Mouse (Mus musculus): ENCODE measurements at regions not wholly inside any gene's neighbourhood (a gene's known extent, or its start where the extent isn't known, plus 50 kb on each side); places are given as distances from the start of the nearest gene placed in this dataset.

DNA sequence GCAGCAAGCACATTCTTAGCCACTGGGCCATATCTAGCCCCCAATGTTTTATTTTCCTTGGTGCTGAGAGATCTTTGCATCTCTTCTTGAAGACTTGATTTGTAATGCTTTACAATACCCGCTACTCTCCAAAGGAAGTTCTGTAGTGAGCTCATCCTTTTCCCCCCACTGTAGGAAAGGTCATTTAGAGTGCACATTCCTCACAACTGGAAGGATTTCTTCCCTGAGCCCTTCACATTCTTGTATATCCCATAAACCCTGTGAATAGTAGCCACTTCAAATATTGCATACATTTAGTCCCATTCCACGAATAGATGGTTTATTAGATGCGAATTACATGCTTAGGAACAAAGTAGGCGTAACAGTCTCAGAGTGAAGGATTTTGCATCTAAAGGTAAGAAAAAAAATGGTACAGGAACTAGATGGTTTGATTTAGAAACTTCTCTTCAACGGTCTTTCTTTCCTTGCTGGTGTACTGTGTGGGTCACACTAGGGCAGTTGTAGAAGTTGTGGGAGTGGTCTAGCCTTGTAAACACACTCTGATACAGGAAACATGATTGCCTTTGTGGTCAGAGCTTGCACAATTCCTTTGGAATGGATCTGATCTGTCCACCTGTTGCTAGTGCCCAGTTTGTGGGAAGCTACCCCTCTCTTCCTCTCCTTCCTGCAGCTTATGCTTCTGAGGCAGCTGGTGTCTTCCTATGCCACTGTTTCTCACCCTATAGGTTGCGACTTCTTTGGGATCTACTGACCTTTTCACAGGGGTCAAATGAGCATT is 326.0 kb upstream of the Prickle1 start:
- H3K9ac ChIP-seq (replicated peaks; ENCODE audit: low read length): no peak overlapping the region
- no peak overlapping the region for H3K27ac ChIP-seq (replicated peaks; ENCODE audit: low read depth, low read length)
- H3K9me3 ChIP-seq (replicated peaks; ENCODE audit: control insufficient read depth, low read length): no peaks in the 10 kb centered on the region
- no peak overlapping the region for H3K4me2 ChIP-seq (ENCODE audit: low read depth, low read length)
- no peak for DNase-seq (ENCODE audit: low spot score)
- no peaks in the 10 kb centered on the region for H3K27me3 ChIP-seq (ENCODE audit: control insufficient read depth, insufficient read depth, low read length)
- H3K4me1 ChIP-seq (ENCODE audit: control insufficient read depth, insufficient read depth, low read length): peaks cover 4% of the 10 kb centered on the region; the same call in 1 of the 2 replicates
- H3K36me3 ChIP-seq (replicated peaks; ENCODE audit: control insufficient read depth, insufficient read depth, low read depth, low read length): no peaks in the 10 kb centered on the region
- no peak for ATAC-seq (replicated peaks; ENCODE audit: insufficient number of reproducible peaks, low FRiP score, low TSS enrichment, low read depth)
- WGBS: 79% methylated on average over 6 of the region's 6 CpGs
- H3K4me3 ChIP-seq (ENCODE audit: low read depth, low read length): no peak overlapping the region

DNA sequence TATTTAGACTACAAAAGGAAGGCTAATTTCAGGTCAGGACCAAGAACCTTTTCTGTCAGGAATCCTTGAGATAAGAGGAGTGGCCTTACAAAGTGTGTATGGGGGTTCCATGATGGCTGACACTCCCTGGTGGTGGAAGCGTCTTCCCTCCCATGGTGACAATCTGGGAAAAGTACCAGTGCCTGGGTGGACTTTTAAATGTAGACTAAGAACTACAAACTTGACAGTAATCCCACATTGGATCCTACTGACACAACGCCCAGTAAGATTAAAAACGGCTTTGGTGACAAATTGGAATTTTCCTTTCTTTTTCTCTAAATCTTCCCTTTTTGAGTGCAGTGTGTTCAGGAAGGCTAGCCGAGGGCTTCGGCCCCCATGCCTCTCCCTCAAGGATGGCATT is 325.3 kb upstream of the Prickle1 start:
- Histone ChIP-seq H3K27me3 (ENCODE audit: control insufficient read depth, insufficient read depth, low read length) (no peaks in the 10 kb centered on the region), H3K4me1 (ENCODE audit: control insufficient read depth, insufficient read depth, low read length) (peaks cover 4% of the 10 kb centered on the region; the same call in 1 of the 2 replicates), H3K4me2 (ENCODE audit: low read depth, low read length) (no peak overlapping the region), H3K9me3 (replicated peaks; ENCODE audit: control insufficient read depth, low read length) (no peaks in the 10 kb centered on the region), H3K27ac (replicated peaks; ENCODE audit: low read depth, low read length) (no peak overlapping the region), H3K9ac (replicated peaks; ENCODE audit: low read length) (no peak overlapping the region), H3K4me3 (ENCODE audit: low read depth, low read length) (no peak overlapping the region), H3K36me3 (replicated peaks; ENCODE audit: control insufficient read depth, insufficient read depth, low read depth, low read length) (no peaks in the 10 kb centered on the region)
- DNase-seq (ENCODE audit: low spot score): no peak
- WGBS: 87% methylated on average over 5 of the region's 5 CpGs
- no peak for ATAC-seq (replicated peaks; ENCODE audit: insufficient number of reproducible peaks, low FRiP score, low TSS enrichment, low read depth)

DNA sequence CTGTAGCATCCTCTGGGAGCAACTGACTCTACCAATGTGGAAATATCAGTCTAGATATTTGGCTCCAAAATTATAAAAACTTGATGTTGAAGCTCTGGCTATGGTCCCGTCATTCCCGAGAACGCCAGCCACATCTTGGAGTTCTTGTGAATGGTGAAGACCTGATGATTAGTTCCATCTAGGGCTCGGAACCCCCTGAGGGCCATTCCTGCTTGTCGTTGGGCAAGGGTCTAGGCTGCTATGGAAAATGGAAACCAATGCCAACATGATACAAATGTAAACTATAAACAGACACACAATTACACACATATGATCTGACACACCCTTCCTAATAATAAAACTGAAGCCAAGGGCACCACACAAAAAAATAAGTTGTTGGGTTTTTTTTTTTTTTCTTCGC is 323.9 kb upstream of the Prickle1 start:
- Histone ChIP-seq H3K27ac (replicated peaks; ENCODE audit: low read depth, low read length) (no peak overlapping the region), H3K4me1 (ENCODE audit: control insufficient read depth, insufficient read depth, low read length) (peaks cover 4% of the 10 kb centered on the region; the same call in 1 of the 2 replicates), H3K9ac (replicated peaks; ENCODE audit: low read length) (no peak overlapping the region), H3K36me3 (replicated peaks; ENCODE audit: control insufficient read depth, insufficient read depth, low read depth, low read length) (no peaks in the 10 kb centered on the region), H3K4me2 (ENCODE audit: low read depth, low read length) (no peak overlapping the region), H3K27me3 (ENCODE audit: control insufficient read depth, insufficient read depth, low read length) (no peaks in the 10 kb centered on the region), H3K9me3 (replicated peaks; ENCODE audit: control insufficient read depth, low read length) (no peaks in the 10 kb centered on the region), H3K4me3 (ENCODE audit: low read depth, low read length) (no peak overlapping the region)
- ATAC-seq (replicated peaks; ENCODE audit: insufficient number of reproducible peaks, low FRiP score, low TSS enrichment, low read depth) (no peak), DNase-seq (ENCODE audit: low spot score) (no peak)
- 78% methylated on average over 6 of the region's 6 CpGs for WGBS

DNA sequence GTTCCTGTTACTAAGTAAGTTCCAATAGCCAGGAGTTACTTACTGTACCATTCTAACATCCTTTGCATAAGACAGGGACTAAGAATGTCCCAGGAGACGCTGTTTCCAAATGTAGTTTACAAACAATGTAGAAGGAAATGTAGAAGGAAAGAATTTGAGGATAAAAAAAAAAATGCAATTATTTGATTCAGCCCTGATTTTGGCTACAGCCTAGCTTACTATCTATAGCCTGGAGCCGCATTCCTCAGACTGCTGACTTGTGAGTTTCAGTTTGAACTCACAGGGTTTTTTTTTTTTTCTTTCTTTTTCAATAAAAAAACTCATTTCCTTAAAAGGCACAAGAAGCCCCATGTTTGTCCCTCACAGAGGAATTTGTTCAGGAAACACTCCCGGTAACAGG is 321.2 kb upstream of the Prickle1 start:
- WGBS: 43% methylated on average over 3 of the region's 3 CpGs
- ATAC-seq (replicated peaks; ENCODE audit: insufficient number of reproducible peaks, low FRiP score, low TSS enrichment, low read depth) (no peak), DNase-seq (ENCODE audit: low spot score) (no peak)
- no peak overlapping the region for H3K4me3 ChIP-seq (ENCODE audit: low read depth, low read length)
- H3K36me3 ChIP-seq (replicated peaks; ENCODE audit: control insufficient read depth, insufficient read depth, low read depth, low read length): no peaks in the 10 kb centered on the region
- H3K9ac ChIP-seq (replicated peaks; ENCODE audit: low read length): no peak overlapping the region
- no peaks in the 10 kb centered on the region for H3K9me3 ChIP-seq (replicated peaks; ENCODE audit: control insufficient read depth, low read length)
- no peaks in the 10 kb centered on the region for H3K27me3 ChIP-seq (ENCODE audit: control insufficient read depth, insufficient read depth, low read length)
- no peak overlapping the region for H3K27ac ChIP-seq (replicated peaks; ENCODE audit: low read depth, low read length)
- no peak overlapping the region for H3K4me2 ChIP-seq (ENCODE audit: low read depth, low read length)
- peaks cover 4% of the 10 kb centered on the region; the same call in 1 of the 2 replicates for H3K4me1 ChIP-seq (ENCODE audit: control insufficient read depth, insufficient read depth, low read length)

DNA sequence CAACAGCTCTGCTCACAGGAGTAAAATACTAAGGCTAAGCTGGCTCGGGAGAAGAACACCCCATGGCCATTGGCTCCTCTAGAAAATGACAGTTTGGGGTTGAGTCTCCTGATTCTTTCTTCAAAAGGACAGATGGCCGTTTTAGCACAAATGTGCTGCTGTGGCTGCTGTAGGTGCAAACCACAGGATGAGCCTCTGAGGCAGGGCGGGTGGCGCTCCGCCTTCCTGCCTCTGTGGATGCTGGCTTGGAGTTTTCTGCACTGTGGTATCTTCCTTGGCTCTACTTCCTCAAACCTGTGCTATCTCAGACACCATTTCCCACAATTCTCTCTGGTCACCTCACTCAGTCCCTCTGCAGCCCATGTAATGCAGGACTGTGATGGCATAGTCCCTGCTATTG is 317.8 kb upstream of the Prickle1 start:
- Histone ChIP-seq H3K27ac (replicated peaks; ENCODE audit: low read depth, low read length) (no peak overlapping the region), H3K9ac (replicated peaks; ENCODE audit: low read length) (no peak overlapping the region), H3K36me3 (replicated peaks; ENCODE audit: control insufficient read depth, insufficient read depth, low read depth, low read length) (no peaks in the 10 kb centered on the region), H3K27me3 (ENCODE audit: control insufficient read depth, insufficient read depth, low read length) (no peaks in the 10 kb centered on the region), H3K9me3 (replicated peaks; ENCODE audit: control insufficient read depth, low read length) (no peaks in the 10 kb centered on the region), H3K4me1 (ENCODE audit: control insufficient read depth, insufficient read depth, low read length) (no peaks in the 10 kb centered on the region; the same call in 1 of the 2 replicates), H3K4me2 (ENCODE audit: low read depth, low read length) (no peak overlapping the region), H3K4me3 (ENCODE audit: low read depth, low read length) (no peak overlapping the region)
- DNase-seq (ENCODE audit: low spot score): no peak
- ATAC-seq (replicated peaks; ENCODE audit: insufficient number of reproducible peaks, low FRiP score, low TSS enrichment, low read depth): no peak
- 72% methylated on average over 5 of the region's 5 CpGs for WGBS

DNA sequence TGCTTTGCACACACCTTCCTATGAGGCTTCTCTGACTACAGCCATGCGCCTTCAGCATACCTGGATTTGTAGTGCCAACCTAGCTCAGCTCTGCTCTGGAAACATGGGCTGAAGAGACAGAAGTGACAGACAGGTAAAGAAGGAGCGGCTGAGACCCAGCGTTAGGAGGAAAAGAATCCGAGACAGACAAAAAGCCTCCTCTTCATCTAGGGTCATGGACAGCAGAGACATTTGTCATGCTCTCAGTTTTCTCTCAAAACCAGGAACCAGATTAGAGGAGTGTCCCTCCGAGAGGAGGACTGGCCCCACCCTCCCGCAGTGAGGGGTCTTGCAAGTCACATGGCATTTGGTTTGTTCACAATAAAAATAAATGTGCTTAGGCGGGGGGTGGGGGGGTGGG is 317.4 kb upstream of the Prickle1 start:
- Histone ChIP-seq H3K36me3 (replicated peaks; ENCODE audit: control insufficient read depth, insufficient read depth, low read depth, low read length) (no peaks in the 10 kb centered on the region), H3K4me1 (ENCODE audit: control insufficient read depth, insufficient read depth, low read length) (no peaks in the 10 kb centered on the region; the same call in 1 of the 2 replicates), H3K9me3 (replicated peaks; ENCODE audit: control insufficient read depth, low read length) (no peaks in the 10 kb centered on the region), H3K4me3 (ENCODE audit: low read depth, low read length) (no peak overlapping the region), H3K4me2 (ENCODE audit: low read depth, low read length) (no peak overlapping the region), H3K27ac (replicated peaks; ENCODE audit: low read depth, low read length) (no peak overlapping the region), H3K27me3 (ENCODE audit: control insufficient read depth, insufficient read depth, low read length) (no peaks in the 10 kb centered on the region), H3K9ac (replicated peaks; ENCODE audit: low read length) (no peak overlapping the region)
- no peak for ATAC-seq (replicated peaks; ENCODE audit: insufficient number of reproducible peaks, low FRiP score, low TSS enrichment, low read depth)
- 61% methylated on average over 7 of the region's 7 CpGs for WGBS
- no peak for DNase-seq (ENCODE audit: low spot score)

DNA sequence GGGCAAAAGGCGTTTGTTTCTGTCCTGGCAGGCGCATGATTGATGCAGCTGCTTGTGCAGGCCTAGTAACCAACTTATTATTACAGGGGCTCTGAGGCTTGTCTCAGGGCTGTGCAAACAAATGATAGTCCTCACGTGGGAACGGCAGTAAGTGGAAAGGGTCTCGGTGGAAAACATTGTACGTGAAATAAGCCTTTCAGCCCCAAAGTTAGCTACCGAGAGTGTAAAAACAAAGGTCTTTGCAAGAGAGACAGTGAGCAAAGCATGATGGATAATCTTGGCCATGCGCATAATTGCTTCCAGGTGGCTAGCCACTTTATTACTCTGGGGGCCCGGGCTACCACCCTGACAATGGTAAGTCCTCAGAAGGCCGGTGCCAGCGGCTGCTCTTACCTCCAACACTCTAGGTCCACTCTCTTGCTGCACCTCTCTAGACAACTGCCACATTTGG is 315.3 kb upstream of the Prickle1 start:
- ATAC-seq (replicated peaks; ENCODE audit: insufficient number of reproducible peaks, low FRiP score, low TSS enrichment, low read depth): 0 out of 2 replicates have a peak, but pooled peaks have one; percentile 31
- H3K27ac ChIP-seq (replicated peaks; ENCODE audit: low read depth, low read length): peak overlapping the region; percentile 56; the same call in 1 of the 2 replicates
- no peaks in the 10 kb centered on the region for H3K36me3 ChIP-seq (replicated peaks; ENCODE audit: control insufficient read depth, insufficient read depth, low read depth, low read length)
- H3K4me2 ChIP-seq (ENCODE audit: low read depth, low read length): no peak overlapping the region
- no peaks in the 10 kb centered on the region for H3K27me3 ChIP-seq (ENCODE audit: control insufficient read depth, insufficient read depth, low read length)
- WGBS: 29% methylated on average over 11 of the region's 11 CpGs
- no peaks in the 10 kb centered on the region for H3K9me3 ChIP-seq (replicated peaks; ENCODE audit: control insufficient read depth, low read length)
- H3K4me3 ChIP-seq (ENCODE audit: low read depth, low read length): no peak overlapping the region
- H3K4me1 ChIP-seq (ENCODE audit: control insufficient read depth, insufficient read depth, low read length): no peaks in the 10 kb centered on the region
- peak; percentile 73 for DNase-seq (ENCODE audit: low spot score)
- no peak overlapping the region for H3K9ac ChIP-seq (replicated peaks; ENCODE audit: low read length)

DNA sequence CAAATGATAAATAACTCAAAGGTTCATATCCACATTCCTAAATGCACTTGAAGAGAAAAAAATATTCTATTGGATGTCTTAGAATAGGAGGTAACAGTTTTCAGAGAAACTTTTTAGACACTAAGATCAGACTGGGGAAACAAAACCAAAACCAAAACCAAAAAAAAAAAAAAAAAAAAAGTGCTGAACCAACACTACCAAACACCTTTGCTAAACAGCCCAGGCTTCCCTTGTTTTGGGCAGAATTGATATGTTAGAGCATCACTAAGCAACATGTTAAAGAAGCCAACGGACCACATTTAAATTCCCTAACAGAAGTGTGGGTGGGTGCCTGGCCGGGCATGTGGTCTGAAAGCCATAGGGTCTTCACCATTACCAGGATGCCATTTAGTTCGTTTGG is 314.5 kb upstream of the Prickle1 start:
- H3K36me3 ChIP-seq (replicated peaks; ENCODE audit: control insufficient read depth, insufficient read depth, low read depth, low read length): no peaks in the 10 kb centered on the region
- H3K4me2 ChIP-seq (ENCODE audit: low read depth, low read length): no peak overlapping the region
- H3K27ac ChIP-seq (replicated peaks; ENCODE audit: low read depth, low read length): no peak overlapping the region
- H3K27me3 ChIP-seq (ENCODE audit: control insufficient read depth, insufficient read depth, low read length): no peaks in the 10 kb centered on the region
- no peaks in the 10 kb centered on the region for H3K4me1 ChIP-seq (ENCODE audit: control insufficient read depth, insufficient read depth, low read length)
- H3K4me3 ChIP-seq (ENCODE audit: low read depth, low read length): no peak overlapping the region
- ATAC-seq (replicated peaks; ENCODE audit: insufficient number of reproducible peaks, low FRiP score, low TSS enrichment, low read depth) (no peak), DNase-seq (ENCODE audit: low spot score) (no peak)
- 89% methylated on average over 3 of the region's 3 CpGs for WGBS
- H3K9me3 ChIP-seq (replicated peaks; ENCODE audit: control insufficient read depth, low read length): no peaks in the 10 kb centered on the region
- no peak overlapping the region for H3K9ac ChIP-seq (replicated peaks; ENCODE audit: low read length)
